Mouse (Mus musculus): ENCODE results near the gene Bmf. TPM values are rescaled to one million over a fixed set of nuclear protein-coding genes. Genes with fewer than 3 reads are reported as not detected.

Gene Bmf
- polyA plus RNA-seq, 1 experiment from 2014 or later: 7.1 TPM

GRCm38 (mm10) chr2:118509688-118510446, 39.6 kb downstream of the Bmf start:
- Histone ChIP-seq H3K4me2 (replicated peaks) (peak overlapping the region; percentile 22; the same call in 1 of the 2 replicates), H3K27ac (peak overlapping the region; percentile 83), H3K36me3 (no peaks in the 10 kb centered on the region), H3K9ac (peak overlapping the region; percentile 7; the same call in 1 of the 2 replicates), H3K4me3 (no peak overlapping the region), H3K4me1 (peaks cover 19% of the 10 kb centered on the region), H3K27me3 (no peaks in the 10 kb centered on the region), H3K9me3 (no peaks in the 10 kb centered on the region)
- 47% methylated on average over 8 of the region's 8 CpGs for WGBS
- no peak; the same call in 1 of the 2 replicates for ATAC-seq (ENCODE audit: insufficient number of reproducible peaks, insufficient read depth, low FRiP score, low TSS enrichment)

GRCm38 (mm10) chr2:118507126-118507525, 42.4 kb downstream of the Bmf start:
- no peaks in the 10 kb centered on the region for H3K27me3 ChIP-seq
- no peak overlapping the region for H3K9ac ChIP-seq
- H3K9me3 ChIP-seq: no peaks in the 10 kb centered on the region
- no peak overlapping the region for H3K4me2 ChIP-seq (replicated peaks)
- peaks cover 19% of the 10 kb centered on the region for H3K4me1 ChIP-seq
- WGBS: 87% methylated on average over 7 of the region's 7 CpGs
- no peak overlapping the region for H3K4me3 ChIP-seq
- H3K27ac ChIP-seq: no peak overlapping the region
- H3K36me3 ChIP-seq: no peaks in the 10 kb centered on the region
- no peak for ATAC-seq (ENCODE audit: insufficient number of reproducible peaks, insufficient read depth, low FRiP score, low TSS enrichment)

- Histone ChIP-seq H3K36me3 (no peaks in the 10 kb centered on the region), H3K9me3 (no peaks in the 10 kb centered on the region), H3K4me2 (replicated peaks) (no peak overlapping the region), H3K27me3 (no peaks in the 10 kb centered on the region), H3K4me3 (no peak overlapping the region), H3K4me1 (peaks cover 30% of the 10 kb centered on the region), H3K9ac (no peak overlapping the region), H3K27ac (peak overlapping the region; percentile 72)
- WGBS: 76% methylated on average over 2 of the region's 2 CpGs
- no peak for ATAC-seq (ENCODE audit: insufficient number of reproducible peaks, insufficient read depth, low FRiP score, low TSS enrichment)
Measured at GRCm38 (mm10) chr2:118500191-118500590, 49.3 kb downstream of the Bmf start.

GRCm38 (mm10) chr2:118499135-118499961, 50.1 kb downstream of the Bmf start:
- 24% methylated on average over 20 of the region's 20 CpGs for WGBS
- H3K4me2 ChIP-seq (replicated peaks): no peak overlapping the region
- H3K4me1 ChIP-seq: peaks cover 30% of the 10 kb centered on the region
- no peak overlapping the region for H3K9ac ChIP-seq
- H3K36me3 ChIP-seq: no peaks in the 10 kb centered on the region
- H3K27ac ChIP-seq: peak overlapping the region; percentile 72
- no peaks in the 10 kb centered on the region for H3K9me3 ChIP-seq
- ATAC-seq (ENCODE audit: insufficient number of reproducible peaks, insufficient read depth, low FRiP score, low TSS enrichment): peak; percentile 76
- H3K4me3 ChIP-seq: no peak overlapping the region
- H3K27me3 ChIP-seq: no peaks in the 10 kb centered on the region

- Histone ChIP-seq H3K9me3 (no peaks in the 10 kb centered on the region), H3K4me2 (replicated peaks) (no peak overlapping the region), H3K27me3 (no peaks in the 10 kb centered on the region), H3K4me3 (no peak overlapping the region), H3K9ac (no peak overlapping the region), H3K27ac (peak overlapping the region; percentile 72), H3K4me1 (peaks cover 30% of the 10 kb centered on the region), H3K36me3 (no peaks in the 10 kb centered on the region)
- 81% methylated on average over 6 of the region's 6 CpGs for WGBS
- no peak for ATAC-seq (ENCODE audit: insufficient number of reproducible peaks, insufficient read depth, low FRiP score, low TSS enrichment)
Measured at GRCm38 (mm10) chr2:118498476-118498875, 51.0 kb downstream of the Bmf start.

- H3K9me3 ChIP-seq: no peaks in the 10 kb centered on the region
- WGBS: 81% methylated on average over 5 of the region's 5 CpGs
- peak overlapping the region; percentile 3; the same call in 1 of the 2 replicates for H3K9ac ChIP-seq
- no peak overlapping the region for H3K4me2 ChIP-seq (replicated peaks)
- no peaks in the 10 kb centered on the region for H3K27me3 ChIP-seq
- no peak overlapping the region for H3K4me3 ChIP-seq
- H3K4me1 ChIP-seq: peaks cover 30% of the 10 kb centered on the region
- no peaks in the 10 kb centered on the region for H3K36me3 ChIP-seq
- H3K27ac ChIP-seq: no peak overlapping the region
- no peak for ATAC-seq (ENCODE audit: insufficient number of reproducible peaks, insufficient read depth, low FRiP score, low TSS enrichment)
Measured at GRCm38 (mm10) chr2:118497890-118498289, 51.6 kb downstream of the Bmf start.

GRCm38 (mm10) chr2:118495024-118495423, 54.5 kb downstream of the Bmf start:
- ATAC-seq (ENCODE audit: insufficient number of reproducible peaks, insufficient read depth, low FRiP score, low TSS enrichment): no peak
- H3K27me3 ChIP-seq: no peaks in the 10 kb centered on the region
- peaks cover 38% of the 10 kb centered on the region for H3K4me1 ChIP-seq
- no peak overlapping the region for H3K4me3 ChIP-seq
- no peaks in the 10 kb centered on the region for H3K9me3 ChIP-seq
- 73% methylated on average over 9 of the region's 9 CpGs for WGBS
- H3K4me2 ChIP-seq (replicated peaks): no peak overlapping the region
- no peaks in the 10 kb centered on the region for H3K36me3 ChIP-seq
- no peak overlapping the region for H3K9ac ChIP-seq
- no peak overlapping the region for H3K27ac ChIP-seq

- no peak for ATAC-seq (ENCODE audit: insufficient number of reproducible peaks, insufficient read depth, low FRiP score, low TSS enrichment)
- H3K4me2 ChIP-seq (replicated peaks): no peak overlapping the region
Measured at GRCm38 (mm10) chr2:118491741-118492395, 57.6 kb downstream of the Bmf start.

GRCm38 (mm10) chr2:118491281-118491731, 58.2 kb downstream of the Bmf start:
- no peak overlapping the region for H3K4me3 ChIP-seq
- no peak overlapping the region for H3K4me2 ChIP-seq (replicated peaks)
- ATAC-seq (ENCODE audit: insufficient number of reproducible peaks, insufficient read depth, low FRiP score, low TSS enrichment): no peak
- H3K4me1 ChIP-seq: peaks cover 21% of the 10 kb centered on the region
- H3K27ac ChIP-seq: peak overlapping the region; percentile 65; the same call in 1 of the 2 replicates
- no peak overlapping the region for H3K9ac ChIP-seq
- no peaks in the 10 kb centered on the region for H3K36me3 ChIP-seq
- no peaks in the 10 kb centered on the region for H3K27me3 ChIP-seq
- WGBS: 45% methylated on average over 5 of the region's 5 CpGs
- no peaks in the 10 kb centered on the region for H3K9me3 ChIP-seq

More at GRCm38 (mm10) chr2:118491741-118492395, 57.6 kb downstream of the Bmf start:
- no peak overlapping the region for H3K27ac ChIP-seq
- H3K27me3 ChIP-seq: no peaks in the 10 kb centered on the region
- H3K36me3 ChIP-seq: no peaks in the 10 kb centered on the region
- WGBS: 77% methylated on average over 4 of the region's 4 CpGs
- H3K4me3 ChIP-seq: no peak overlapping the region
- no peak overlapping the region for H3K9ac ChIP-seq
- H3K9me3 ChIP-seq: no peaks in the 10 kb centered on the region
- H3K4me1 ChIP-seq: peaks cover 21% of the 10 kb centered on the region

- no peaks in the 10 kb centered on the region for H3K27me3 ChIP-seq
- H3K36me3 ChIP-seq: no peaks in the 10 kb centered on the region
- 29% methylated on average over 12 of the region's 12 CpGs for WGBS
- H3K9ac ChIP-seq: no peak overlapping the region
- no peaks in the 10 kb centered on the region for H3K9me3 ChIP-seq
- peak overlapping the region; percentile 65; the same call in 1 of the 2 replicates for H3K27ac ChIP-seq
- no peak for ATAC-seq (ENCODE audit: insufficient number of reproducible peaks, insufficient read depth, low FRiP score, low TSS enrichment)
- H3K4me2 ChIP-seq (replicated peaks): no peak overlapping the region
- peaks cover 21% of the 10 kb centered on the region for H3K4me1 ChIP-seq
- no peak overlapping the region for H3K4me3 ChIP-seq
Measured at GRCm38 (mm10) chr2:118490241-118491091, 59.0 kb downstream of the Bmf start.

- Histone ChIP-seq H3K9me3 (no peaks in the 10 kb centered on the region), H3K4me3 (no peak overlapping the region), H3K27me3 (no peaks in the 10 kb centered on the region), H3K36me3 (no peaks in the 10 kb centered on the region), H3K4me1 (peaks cover 21% of the 10 kb centered on the region), H3K9ac (no peak overlapping the region), H3K27ac (no peak overlapping the region), H3K4me2 (replicated peaks) (no peak overlapping the region)
- no peak for ATAC-seq (ENCODE audit: insufficient number of reproducible peaks, insufficient read depth, low FRiP score, low TSS enrichment)
- WGBS: 66% methylated on average over 3 of the region's 3 CpGs
Measured at GRCm38 (mm10) chr2:118487806-118488205, 61.7 kb downstream of the Bmf start.

All from embryonic facial prominence, embryonic 12.5 days (tissue).